Mouse (Mus musculus): ENCODE measurements at regions not wholly inside any gene's neighbourhood (a gene's known extent, or its start where the extent isn't known, plus 50 kb on each side); places are given as distances from the start of the nearest gene placed in this dataset.

- no peak for TF ChIP-seq GATA1 (IDR thresholded peaks at IDR 0.05; ENCODE audit: low read depth, low read length)
- no peaks in the 10 kb centered on the region for H3K36me3 ChIP-seq (ENCODE audit: control insufficient read depth in 1 of 2, insufficient read depth in 2 of 2, low read length in 2 of 2)
- no peak for DNase-seq (ENCODE audit: low read depth, low spot score)
- H3K27me3 ChIP-seq (ENCODE audit: control insufficient read depth in 1 of 2, insufficient read depth in 2 of 2, low read length in 2 of 2), result no peaks in the 10 kb centered on the region
- no peaks in the 10 kb centered on the region for H3K79me2 ChIP-seq (ENCODE audit: control insufficient read depth, insufficient read depth, low read length, poor library complexity)
- H3K27ac ChIP-seq (ENCODE audit: control insufficient read depth, low read depth, low read length), result no peak overlapping the region
- H3K4me3 ChIP-seq (ENCODE audit: control insufficient read depth in 1 of 2, insufficient read depth in 1 of 2, low read depth in 2 of 2, low read length in 2 of 2), result no peak overlapping the region
- no peak overlapping the region for H3K9ac ChIP-seq (ENCODE audit: control insufficient read depth, low read depth, low read length, poor library complexity, severe bottlenecking)
- no peaks in the 10 kb centered on the region for H3K9me3 ChIP-seq (replicated peaks; ENCODE audit: insufficient read depth, low read length)
- no peaks in the 10 kb centered on the region for H3K4me1 ChIP-seq (ENCODE audit: control insufficient read depth in 1 of 2, insufficient read depth in 2 of 2, low read length in 2 of 2)
These were observed 98.7 kb upstream of the Dock10 start for GRCm38 (mm10) chr1:80856981-80857380.

GRCm38 (mm10) chr1:80854945-80855656, 96.8 kb upstream of the Dock10 start:
- H3K27ac ChIP-seq (ENCODE audit: control insufficient read depth, low read depth, low read length), result no peak overlapping the region
- no peaks in the 10 kb centered on the region for H3K36me3 ChIP-seq (ENCODE audit: control insufficient read depth in 1 of 2, insufficient read depth in 2 of 2, low read length in 2 of 2)
- no peak overlapping the region for H3K9ac ChIP-seq (ENCODE audit: control insufficient read depth, low read depth, low read length, poor library complexity, severe bottlenecking)
- no peak overlapping the region for H3K4me3 ChIP-seq (ENCODE audit: control insufficient read depth in 1 of 2, insufficient read depth in 1 of 2, low read depth in 2 of 2, low read length in 2 of 2)
- TF ChIP-seq ZMIZ1 (IDR thresholded peaks at IDR 0.05; ENCODE audit: low read depth, low read length) (no peak), MAZ (IDR thresholded peaks at IDR 0.05; ENCODE audit: low read depth, low read length) (no peak), TBP (IDR thresholded peaks at IDR 0.05; ENCODE audit: low read depth, low read length) (no peak), POLR2AphosphoS2 (IDR thresholded peaks at IDR 0.05; ENCODE audit: low read length) (no peak), SIN3A (IDR thresholded peaks at IDR 0.05; ENCODE audit: low read length) (no peak), MAX (IDR thresholded peaks at IDR 0.05; ENCODE audit: low read length) (no peak), NELFE (IDR thresholded peaks at IDR 0.05; ENCODE audit: low read depth, low read length) (no peak), MAFK (IDR thresholded peaks at IDR 0.05; ENCODE audit: borderline replicate concordance, low read depth, low read length) (no peak), ZKSCAN1 (IDR thresholded peaks at IDR 0.05; ENCODE audit: low read depth, low read length) (no peak), CHD1 (IDR thresholded peaks at IDR 0.05; ENCODE audit: low read depth, low read length) (no peak), ZNF384 (IDR thresholded peaks at IDR 0.05; ENCODE audit: low read depth, low read length) (no peak), USF2 (IDR thresholded peaks at IDR 0.05; ENCODE audit: borderline replicate concordance in 1 of 2, insufficient read depth in 1 of 2, low read depth in 1 of 2, low read length in 2 of 2) (no peak), TCF12 (IDR thresholded peaks at IDR 0.05; ENCODE audit: low read depth, low read length) (no peak), POLR2AphosphoS5 (IDR thresholded peaks at IDR 0.05; ENCODE audit: borderline replicate concordance, low read depth, low read length) (no peak), MEF2A (IDR thresholded peaks at IDR 0.05; ENCODE audit: extremely low read depth, insufficient replicate concordance, low read depth, low read length, poor library complexity, severe bottlenecking) (no peak), KAT2A (conservative IDR thresholded peaks at IDR 0.05; ENCODE audit: low read depth, low read length) (no peak), RAD21 (IDR thresholded peaks at IDR 0.05; ENCODE audit: low read depth, low read length) (no peak)
- DNase-seq (ENCODE audit: low read depth, low spot score), result no peak
- H3K27me3 ChIP-seq (ENCODE audit: control insufficient read depth in 1 of 2, insufficient read depth in 2 of 2, low read length in 2 of 2), result no peaks in the 10 kb centered on the region
- H3K79me2 ChIP-seq (ENCODE audit: control insufficient read depth, insufficient read depth, low read length, poor library complexity), result no peaks in the 10 kb centered on the region
- no peaks in the 10 kb centered on the region for H3K4me1 ChIP-seq (ENCODE audit: control insufficient read depth in 1 of 2, insufficient read depth in 2 of 2, low read length in 2 of 2)
- H3K9me3 ChIP-seq (replicated peaks; ENCODE audit: insufficient read depth, low read length), result no peaks in the 10 kb centered on the region

All from MEL (cell line).